Mouse (Mus musculus) G1E (cell line): ENCODE measurements at regions not wholly inside any gene's neighbourhood (a gene's known extent, or its start where the extent isn't known, plus 50 kb on each side); places are given as distances from the start of the nearest gene placed in this dataset.

Experiments used
- ATAC-seq: 2 replicates; pipeline ENCODE4 v1.8.0; 2016; ENCODE audit warnings: mild to moderate bottlenecking; ENCODE audit not compliant: insufficient number of reproducible peaks, poor library complexity, low FRiP score, severe bottlenecking; ENCODE audit errors: extremely low read depth
- DNase-seq: peaks from one replicate; pipeline ENCODE4 v3.0.0; 2012; ENCODE audit warnings: low spot score
- H3K27me3 ChIP-seq: 2 replicates; pipeline ENCODE4 v1.6.1; 2012; ENCODE audit warnings: mild to moderate bottlenecking, low read length, inconsistent platforms; ENCODE audit not compliant: insufficient read depth
- H3K36me3 ChIP-seq: replicated peaks from 2 replicates; pipeline ENCODE3; 2012; ENCODE audit warnings: mild to moderate bottlenecking, inconsistent platforms
- H3K4me1 ChIP-seq: 2 replicates; pipeline ENCODE4 v1.6.1; 2012; ENCODE audit warnings: low read depth, low read length, inconsistent platforms, mixed read lengths; ENCODE audit not compliant: insufficient read depth
- H3K4me3 ChIP-seq: 2 replicates; pipeline ENCODE4 v1.5.1; 2012; ENCODE audit warnings: low read depth, mild to moderate bottlenecking, inconsistent platforms, low read length, moderate library complexity, mixed read lengths
- H3K9me3 ChIP-seq: replicated peaks from 2 replicates; pipeline ENCODE4 v1.6.1; 2012; ENCODE audit warnings: inconsistent platforms
- CTCF ChIP-seq: IDR thresholded peaks from 2 replicates; pipeline ENCODE4 v1.5.1; 2012; ENCODE audit warnings: low read depth, low read length, inconsistent platforms, mixed read lengths
- GATA1 ChIP-seq: IDR thresholded peaks from 2 replicates; pipeline ENCODE4 v1.6.1; 2012; ENCODE audit warnings: borderline replicate concordance, low read length, inconsistent platforms, mixed read lengths
- GATA2 ChIP-seq: IDR thresholded peaks from 2 replicates; pipeline ENCODE4 v1.6.1; 2012; ENCODE audit warnings: low read depth, low read length, inconsistent platforms, borderline replicate concordance
- POLR2AphosphoS5 ChIP-seq: IDR thresholded peaks from 2 replicates; pipeline ENCODE4 v1.6.1; 2012; ENCODE audit warnings: low read depth, low read length, inconsistent platforms; ENCODE audit not compliant: insufficient replicate concordance
- TAL1 ChIP-seq: conservative IDR thresholded peaks from 2 replicates; pipeline ENCODE4 v1.6.1; 2012; ENCODE audit warnings: low read depth, low read length, inconsistent platforms, mixed read lengths

GRCm38 (mm10) chr6:51215371-51215770 lies 217.1 kb upstream of the Nfe2l3 start:
- H3K9me3 ChIP-seq: no peaks in the 10 kb centered on the region
- H3K27me3 ChIP-seq: peaks cover 14% of the 10 kb centered on the region
- DNase-seq (no peak), ATAC-seq (no peak)
- no peaks in the 10 kb centered on the region for H3K4me1 ChIP-seq
- no peak overlapping the region for H3K4me3 ChIP-seq
- H3K36me3 ChIP-seq: no peaks in the 10 kb centered on the region
- TF ChIP-seq TAL1 (no peak), GATA2 (no peak), CTCF (no peak)

- H3K9me3 ChIP-seq: no peaks in the 10 kb centered on the region
- H3K4me3 ChIP-seq: no peak overlapping the region
- DNase-seq (no peak), ATAC-seq (no peak)
- H3K36me3 ChIP-seq: no peaks in the 10 kb centered on the region
- H3K27me3 ChIP-seq: peaks cover 14% of the 10 kb centered on the region
- H3K4me1 ChIP-seq: no peaks in the 10 kb centered on the region
- no peak for TF ChIP-seq POLR2AphosphoS5
- TF ChIP-seq GATA2: no peak
- TF ChIP-seq GATA1: no peak
- TF ChIP-seq CTCF: no peak
- TF ChIP-seq TAL1: no peak
These were observed 216.0 kb upstream of the Nfe2l3 start for GRCm38 (mm10) chr6:51216472-51216871.

- TF ChIP-seq GATA1: no peak
- no peak for TF ChIP-seq CTCF
- TF ChIP-seq GATA2: no peak
- TF ChIP-seq POLR2AphosphoS5: no peak
- TF ChIP-seq TAL1: no peak
- H3K27me3 ChIP-seq: peaks cover 10% of the 10 kb centered on the region; the same call in 1 of the 2 replicates
- no peaks in the 10 kb centered on the region for H3K4me1 ChIP-seq
- no peak for DNase-seq
- no peaks in the 10 kb centered on the region for H3K36me3 ChIP-seq
- no peak overlapping the region for H3K4me3 ChIP-seq
- ATAC-seq: no peak
- no peaks in the 10 kb centered on the region for H3K9me3 ChIP-seq
These were observed 212.8 kb upstream of the Nfe2l3 start for GRCm38 (mm10) chr6:51219691-51220090.

GRCm38 (mm10) chr6:51220778-51221177 lies 211.7 kb upstream of the Nfe2l3 start:
- no peak for TF ChIP-seq GATA1
- no peak for TF ChIP-seq TAL1
- TF ChIP-seq CTCF: no peak
- TF ChIP-seq POLR2AphosphoS5: no peak
- TF ChIP-seq GATA2: no peak
- ATAC-seq (no peak), DNase-seq (no peak)
- Histone ChIP-seq H3K9me3 (no peaks in the 10 kb centered on the region), H3K4me1 (no peaks in the 10 kb centered on the region), H3K4me3 (no peak overlapping the region), H3K36me3 (no peaks in the 10 kb centered on the region), H3K27me3 (peaks cover 6% of the 10 kb centered on the region)

- no peaks in the 10 kb centered on the region for H3K4me1 ChIP-seq
- H3K9me3 ChIP-seq: peaks cover 4% of the 10 kb centered on the region; the same call in 1 of the 2 replicates
- H3K4me3 ChIP-seq: no peak overlapping the region
- peaks cover 8% of the 10 kb centered on the region for H3K27me3 ChIP-seq
- TF ChIP-seq GATA2: no peak
- H3K36me3 ChIP-seq: no peaks in the 10 kb centered on the region
- ATAC-seq: no peak
- DNase-seq: no peak
These were observed 196.3 kb upstream of the Nfe2l3 start for GRCm38 (mm10) chr6:51236077-51236740.

- Histone ChIP-seq H3K4me1 (no peaks in the 10 kb centered on the region), H3K36me3 (no peaks in the 10 kb centered on the region), H3K9me3 (peaks cover 7% of the 10 kb centered on the region), H3K27me3 (peaks cover 11% of the 10 kb centered on the region), H3K4me3 (no peak overlapping the region)
- no peak for ATAC-seq
- no peak for DNase-seq
- TF ChIP-seq GATA1 (no peak), TAL1 (no peak), CTCF (no peak), GATA2 (no peak), POLR2AphosphoS5 (no peak)
These were observed 192.4 kb upstream of the Nfe2l3 start for GRCm38 (mm10) chr6:51240039-51240438.

- H3K9me3 ChIP-seq: no peaks in the 10 kb centered on the region
- no peak overlapping the region for H3K4me3 ChIP-seq
- no peak for DNase-seq
- H3K27me3 ChIP-seq: peaks cover 8% of the 10 kb centered on the region
- no peak for ATAC-seq
- no peaks in the 10 kb centered on the region for H3K36me3 ChIP-seq
- peaks cover 4% of the 10 kb centered on the region; the same call in 1 of the 2 replicates for H3K4me1 ChIP-seq
- no peak for TF ChIP-seq CTCF
- no peak for TF ChIP-seq GATA1
- no peak for TF ChIP-seq TAL1
- no peak for TF ChIP-seq GATA2
- no peak for TF ChIP-seq POLR2AphosphoS5
These were observed 182.2 kb upstream of the Nfe2l3 start for GRCm38 (mm10) chr6:51250233-51250632.
